Mouse (Mus musculus): ENCODE data around the gene Ly6g5b.

GRCm38 (mm10) chr17:35120745-35121142, 5.5 kb upstream of the Ly6g5b start:
- TF ChIP-seq POLR2A (IDR thresholded peaks at IDR 0.05; ENCODE audit: low read depth, low read length) (no peak), CTCF (IDR thresholded peaks at IDR 0.05; ENCODE audit: extremely low read depth, insufficient read length, insufficient replicate concordance, low read depth, low read length) (no peak)

All from small intestine, adult 2 months (tissue).